Mouse (Mus musculus): ENCODE measurements around the gene Pias4.

DNA sequence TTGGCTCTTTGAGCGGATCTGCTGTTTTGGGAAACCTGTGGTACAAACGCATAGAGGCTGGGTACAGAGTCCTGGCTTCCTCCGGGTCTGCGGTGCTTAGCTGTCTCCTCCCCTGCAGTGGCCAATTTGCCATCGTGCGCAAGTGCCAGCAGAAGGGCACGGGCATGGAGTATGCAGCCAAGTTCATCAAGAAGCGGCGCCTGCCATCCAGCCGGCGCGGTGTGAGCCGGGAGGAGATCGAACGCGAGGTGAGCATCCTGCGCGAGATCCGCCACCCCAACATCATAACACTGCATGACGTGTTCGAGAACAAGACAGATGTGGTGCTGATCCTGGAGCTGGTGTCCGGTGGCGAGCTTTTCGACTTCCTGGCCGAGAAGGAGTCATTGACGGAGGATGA, 22.1 kb upstream of the Pias4 start:
- TF ChIP-seq POLR2A (IDR thresholded peaks at IDR 0.05; ENCODE audit: insufficient read length, low read depth): no peak
- no peak for TF ChIP-seq MAX (IDR thresholded peaks at IDR 0.05; ENCODE audit: low read depth)
- TF ChIP-seq E2F4 (IDR thresholded peaks at IDR 0.05; ENCODE audit: insufficient read depth): no peak
- no peak for TF ChIP-seq USF1 (IDR thresholded peaks at IDR 0.05; ENCODE audit: low read depth)
- TF ChIP-seq CEBPB (IDR thresholded peaks at IDR 0.05; ENCODE audit: insufficient read depth, poor library complexity, severe bottlenecking): no peak
- no peak for TF ChIP-seq TCF12 (IDR thresholded peaks at IDR 0.05; ENCODE audit: insufficient read depth, poor library complexity, severe bottlenecking)
- no peak for TF ChIP-seq POLR2AphosphoS2 (IDR thresholded peaks at IDR 0.05; ENCODE audit: insufficient read length, low read depth)

Data from myocyte (in vitro differentiated cells).